Mouse (Mus musculus): Measurements from ENCODE around the gene Rapgef4.

GRCm38 (mm10) chr2:72202252-72202651 is 221.2 kb downstream of the Rapgef4 start:
- TF ChIP-seq MAFK (IDR thresholded peaks at IDR 0.05; ENCODE audit: insufficient read depth, low read depth, low read length), result no peak
- no peak for TF ChIP-seq CHD2 (IDR thresholded peaks at IDR 0.05; ENCODE audit: low read depth, low read length)
- no peak for TF ChIP-seq ZNF384 (IDR thresholded peaks at IDR 0.05; ENCODE audit: low read depth, low read length)

Measured in ES-E14 (cell line).